ENCODE assay signal across 8 mouse cellular contexts in genomic region chr4:129585773-129586172, GRCm38 (mm10). TPM values are rescaled to one million over a fixed set of nuclear protein-coding genes. Genes with fewer than 3 reads are reported as not detected.
DNase-seq lines count a peak whose midpoint lies in the region; ATAC-seq and TF ChIP-seq lines count a peak whose summit lies in the region.

No protein-coding gene starts in this region.

- H3K4me1 ChIP-seq in forebrain, embryonic 11.5 days (replicated peaks; ENCODE audit: control insufficient read depth, insufficient read depth, low read length): no peaks in the 10 kb centered on the region; the same call in 1 of the 2 replicates
- H3K4me1 ChIP-seq in forebrain, embryonic 15.5 days: peaks cover 10% of the 10 kb centered on the region
- peaks cover 13% of the 10 kb centered on the region for H3K4me1 ChIP-seq in kidney, embryonic 16.5 days (ENCODE audit: insufficient read depth, low read length)
- H3K4me1 ChIP-seq in embryonic facial prominence, embryonic 15.5 days: peaks cover 8% of the 10 kb centered on the region; the same call in 1 of the 2 replicates
- H3K4me1 ChIP-seq in liver, embryonic 14.5 days (replicated peaks; ENCODE audit: control insufficient read depth in 2 of 2, insufficient read depth in 2 of 2, low read length in 1 of 2): peaks cover 15 to 36% of the 10 kb centered on the region in 2 experiments

- no peak overlapping the region for H3K27ac ChIP-seq in forebrain, embryonic 11.5 days (ENCODE audit: low read depth, low read length)
- no peak overlapping the region for H3K27ac ChIP-seq in forebrain, embryonic 15.5 days (replicated peaks)
- peak overlapping the region; percentile 84; the same call in 1 of the 2 replicates for H3K27ac ChIP-seq in kidney, embryonic 16.5 days (ENCODE audit: low read length)
- H3K27ac ChIP-seq in embryonic facial prominence, embryonic 15.5 days (replicated peaks): 0 out of 2 replicates have a peak overlapping the region, but pooled peaks have one; percentile 58
- H3K27ac ChIP-seq in liver, embryonic 14.5 days: peak overlapping the region; percentile 73

- 0 out of 2 replicates have a peak overlapping the region, but pooled peaks have one; percentile 41 for H3K4me3 ChIP-seq in forebrain, embryonic 11.5 days (ENCODE audit: low read depth, low read length)
- no peak overlapping the region for H3K4me3 ChIP-seq in forebrain, embryonic 15.5 days
- peak overlapping the region; percentile 59 for H3K4me3 ChIP-seq in kidney, embryonic 16.5 days (ENCODE audit: low read length)
- H3K4me3 ChIP-seq in embryonic facial prominence, embryonic 15.5 days (replicated peaks): peak overlapping the region; percentile 50; the same call in 1 of the 2 replicates
- H3K4me3 ChIP-seq in liver, embryonic 14.5 days (ENCODE audit: insufficient read depth in 1 of 2, low read depth in 2 of 2, low read length in 2 of 2): peak overlapping the region; percentile 57 to 62

- no peaks in the 10 kb centered on the region for H3K9me3 ChIP-seq in forebrain, embryonic 11.5 days (ENCODE audit: control insufficient read depth, low read length)
- no peaks in the 10 kb centered on the region for H3K9me3 ChIP-seq in forebrain, embryonic 15.5 days
- no peaks in the 10 kb centered on the region for H3K9me3 ChIP-seq in kidney, embryonic 16.5 days (ENCODE audit: low read length)
- no peaks in the 10 kb centered on the region for H3K9me3 ChIP-seq in embryonic facial prominence, embryonic 15.5 days (replicated peaks)
- no peaks in the 10 kb centered on the region for H3K9me3 ChIP-seq in liver, embryonic 14.5 days (ENCODE audit: control insufficient read depth, low read length)

- H3K36me3 ChIP-seq in forebrain, embryonic 11.5 days (ENCODE audit: control insufficient read depth, insufficient read depth, low read length): no peaks in the 10 kb centered on the region
- H3K36me3 ChIP-seq in forebrain, embryonic 15.5 days: peaks cover 9% of the 10 kb centered on the region
- peaks cover 7% of the 10 kb centered on the region for H3K36me3 ChIP-seq in kidney, embryonic 16.5 days (ENCODE audit: insufficient read depth, low read length)
- H3K36me3 ChIP-seq in embryonic facial prominence, embryonic 15.5 days: peaks cover 6% of the 10 kb centered on the region
- 0 out of 2 replicates have a peak, but pooled peaks cover under 1% of the 10 kb centered on the region for H3K36me3 ChIP-seq in liver, embryonic 14.5 days (replicated peaks; ENCODE audit: control insufficient read depth, insufficient read depth, low read depth)

- no peak for TF ChIP-seq EP300 in liver, embryonic 14.5 days (IDR thresholded peaks at IDR 0.05; ENCODE audit: low read depth)

- no peak for DNase-seq in forebrain, embryonic 11.5 days (ENCODE audit: low spot score)
- no peak for DNase-seq in kidney, postnatal 10 days
- no peak for DNase-seq in liver, embryonic 14.5 days (ENCODE audit: low read depth in 3 of 3, low spot score in 3 of 3)
- no peak for DNase-seq in cerebellum, postnatal 14 days
- no peak for DNase-seq in cerebellum, postnatal 10 days

- 79% methylated on average over 9 of the region's 9 CpGs for WGBS in forebrain, embryonic 11.5 days
- 83% methylated on average over 9 of the region's 9 CpGs for WGBS in forebrain, embryonic 15.5 days
- 63% methylated on average over 9 of the region's 9 CpGs for WGBS in kidney, embryonic 16.5 days
- 69% methylated on average over 9 of the region's 9 CpGs for WGBS in embryonic facial prominence, embryonic 15.5 days
- WGBS in liver, embryonic 14.5 days (ENCODE audit: insufficient replicate concordance): 26% methylated on average over 9 of the region's 9 CpGs

- H3K4me2 ChIP-seq in forebrain, embryonic 11.5 days (ENCODE audit: low read depth, low read length, severe bottlenecking): no peak overlapping the region
- no peak overlapping the region for H3K4me2 ChIP-seq in forebrain, embryonic 15.5 days (replicated peaks)
- peak overlapping the region; percentile 81 for H3K4me2 ChIP-seq in kidney, embryonic 16.5 days (replicated peaks; ENCODE audit: low read depth, low read length)
- H3K4me2 ChIP-seq in embryonic facial prominence, embryonic 15.5 days (replicated peaks): peak overlapping the region; percentile 72
- H3K4me2 ChIP-seq in liver, embryonic 14.5 days (ENCODE audit: low read depth): peak overlapping the region; percentile 79

- no peak for TF ChIP-seq CTCF in liver, embryonic 14.5 days (IDR thresholded peaks at IDR 0.05; ENCODE audit: low read depth)

- no peaks in the 10 kb centered on the region for H3K27me3 ChIP-seq in forebrain, embryonic 11.5 days (ENCODE audit: control insufficient read depth, insufficient read depth, low read length)
- 0 out of 2 replicates have a peak, but pooled peaks cover 2% of the 10 kb centered on the region for H3K27me3 ChIP-seq in forebrain, embryonic 15.5 days
- H3K27me3 ChIP-seq in kidney, embryonic 16.5 days (ENCODE audit: insufficient read depth, low read length): no peaks in the 10 kb centered on the region
- no peaks in the 10 kb centered on the region for H3K27me3 ChIP-seq in embryonic facial prominence, embryonic 15.5 days
- no peaks in the 10 kb centered on the region for H3K27me3 ChIP-seq in liver, embryonic 14.5 days (ENCODE audit: control insufficient read depth, insufficient read depth, low read length)

- no peak overlapping the region for H3K9ac ChIP-seq in forebrain, embryonic 11.5 days (ENCODE audit: low read length)
- H3K9ac ChIP-seq in forebrain, embryonic 15.5 days (replicated peaks): no peak overlapping the region
- peak overlapping the region; percentile 72 for H3K9ac ChIP-seq in kidney, embryonic 16.5 days (replicated peaks; ENCODE audit: low read length)
- H3K9ac ChIP-seq in embryonic facial prominence, embryonic 15.5 days: no peak overlapping the region
- H3K9ac ChIP-seq in liver, embryonic 14.5 days (replicated peaks): peak overlapping the region; percentile 69

- ATAC-seq in forebrain, embryonic 11.5 days (replicated peaks; ENCODE audit: low FRiP score): no peak
- no peak for ATAC-seq in forebrain, embryonic 15.5 days (replicated peaks)
- no peak for ATAC-seq in kidney, embryonic 16.5 days (ENCODE audit: low FRiP score, low TSS enrichment)
- no peak for ATAC-seq in embryonic facial prominence, embryonic 15.5 days (ENCODE audit: insufficient number of reproducible peaks, low FRiP score, low TSS enrichment, low read depth)
- ATAC-seq in liver, embryonic 14.5 days (ENCODE audit: insufficient read depth): peak; percentile 68

RNA-seq across cellular contexts. Expression of gene Fam167b, which starts 7.4 kb away (rescaled TPM):
- 0.71 and 1.1 TPM in 2 replicates for polyA plus RNA-seq in forebrain, embryonic 11.5 days (2014; fragmentation: Nextera tagmentation; extraction: Ambion mirVana)
- 0.25 and 0.41 TPM in 2 replicates for polyA plus RNA-seq in forebrain, embryonic 15.5 days (2015; fragmentation: Nextera tagmentation; extraction: Ambion mirVana)
- 35.9 and 37.8 TPM in 2 replicates for polyA plus RNA-seq in kidney, embryonic 16.5 days (2015; fragmentation: Nextera tagmentation; extraction: Ambion mirVana)
- polyA plus RNA-seq in embryonic facial prominence, embryonic 15.5 days (2015; fragmentation: Nextera tagmentation; extraction: Ambion mirVana): 6.7 and 7.5 TPM in 2 replicates
- 7.6 TPM in 2 replicates for polyA plus RNA-seq in liver, embryonic 14.5 days (2012; rRNA removed)
- polyA plus RNA-seq in liver, embryonic 14.5 days (2014; fragmentation: Nextera tagmentation; extraction: Ambion mirVana): 5.4 and 5.8 TPM in 2 replicates

RNA-seq across cellular contexts. Expression of gene Lck, which starts 12.3 kb away (rescaled TPM):
- polyA plus RNA-seq in forebrain, embryonic 11.5 days (2014; fragmentation: Nextera tagmentation; extraction: Ambion mirVana): 11.5 and 13.8 TPM in 2 replicates
- 7.6 and 9.2 TPM in 2 replicates for polyA plus RNA-seq in forebrain, embryonic 15.5 days (2015; fragmentation: Nextera tagmentation; extraction: Ambion mirVana)
- 10.8 and 13.0 TPM in 2 replicates for polyA plus RNA-seq in kidney, embryonic 16.5 days (2015; fragmentation: Nextera tagmentation; extraction: Ambion mirVana)
- polyA plus RNA-seq in embryonic facial prominence, embryonic 15.5 days (2015; fragmentation: Nextera tagmentation; extraction: Ambion mirVana): 5.5 and 6.8 TPM in 2 replicates
- polyA plus RNA-seq in liver, embryonic 14.5 days (2012; rRNA removed): 2.7 and 3.1 TPM in 2 replicates
- polyA plus RNA-seq in liver, embryonic 14.5 days (2014; fragmentation: Nextera tagmentation; extraction: Ambion mirVana): 3.9 TPM in 2 replicates

RNA-seq across cellular contexts. Expression of gene Eif3i, which starts 14.7 kb away (rescaled TPM):
- 251 and 272 TPM in 2 replicates for polyA plus RNA-seq in forebrain, embryonic 11.5 days (2014; fragmentation: Nextera tagmentation; extraction: Ambion mirVana)
- polyA plus RNA-seq in forebrain, embryonic 15.5 days (2015; fragmentation: Nextera tagmentation; extraction: Ambion mirVana): 223 and 225 TPM in 2 replicates
- polyA plus RNA-seq in kidney, embryonic 16.5 days (2015; fragmentation: Nextera tagmentation; extraction: Ambion mirVana): 296 and 307 TPM in 2 replicates
- polyA plus RNA-seq in embryonic facial prominence, embryonic 15.5 days (2015; fragmentation: Nextera tagmentation; extraction: Ambion mirVana): 270 and 284 TPM in 2 replicates
- 223 and 242 TPM in 2 replicates for polyA plus RNA-seq in liver, embryonic 14.5 days (2012; rRNA removed)
- polyA plus RNA-seq in liver, embryonic 14.5 days (2014; fragmentation: Nextera tagmentation; extraction: Ambion mirVana): 201 and 225 TPM in 2 replicates

RNA-seq across cellular contexts. Expression of gene Tmem234, which starts 14.7 kb away (rescaled TPM):
- polyA plus RNA-seq in forebrain, embryonic 11.5 days (2014; fragmentation: Nextera tagmentation; extraction: Ambion mirVana): 188 and 192 TPM in 2 replicates
- 160 and 165 TPM in 2 replicates for polyA plus RNA-seq in forebrain, embryonic 15.5 days (2015; fragmentation: Nextera tagmentation; extraction: Ambion mirVana)
- polyA plus RNA-seq in kidney, embryonic 16.5 days (2015; fragmentation: Nextera tagmentation; extraction: Ambion mirVana): 216 and 221 TPM in 2 replicates
- 197 and 210 TPM in 2 replicates for polyA plus RNA-seq in embryonic facial prominence, embryonic 15.5 days (2015; fragmentation: Nextera tagmentation; extraction: Ambion mirVana)
- 78.5 and 84.2 TPM in 2 replicates for polyA plus RNA-seq in liver, embryonic 14.5 days (2012; rRNA removed)
- polyA plus RNA-seq in liver, embryonic 14.5 days (2014; fragmentation: Nextera tagmentation; extraction: Ambion mirVana): 108 and 129 TPM in 2 replicates

RNA-seq across cellular contexts. Expression of gene Dcdc2b, which starts 28.3 kb away (rescaled TPM):
- 2.5 and 2.6 TPM in 2 replicates for polyA plus RNA-seq in forebrain, embryonic 11.5 days (2014; fragmentation: Nextera tagmentation; extraction: Ambion mirVana)
- polyA plus RNA-seq in forebrain, embryonic 15.5 days (2015; fragmentation: Nextera tagmentation; extraction: Ambion mirVana): 3.5 and 3.7 TPM in 2 replicates
- 2.6 and 3.2 TPM in 2 replicates for polyA plus RNA-seq in kidney, embryonic 16.5 days (2015; fragmentation: Nextera tagmentation; extraction: Ambion mirVana)
- polyA plus RNA-seq in embryonic facial prominence, embryonic 15.5 days (2015; fragmentation: Nextera tagmentation; extraction: Ambion mirVana): 3.4 and 3.7 TPM in 2 replicates
- polyA plus RNA-seq in liver, embryonic 14.5 days (2012; rRNA removed): 0.28 and 0.47 TPM in 2 replicates
- polyA plus RNA-seq in liver, embryonic 14.5 days (2014; fragmentation: Nextera tagmentation; extraction: Ambion mirVana): 0.19 and 0.61 TPM in 2 replicates

Comparison
In these comparisons a context has a peak if more than half of its experiments do, and no peak if none do; other contexts are left out.
1. H3K27ac ChIP-seq: peak in kidney, embryonic 16.5 days (single experiment), embryonic facial prominence, embryonic 15.5 days (single experiment) and liver, embryonic 14.5 days (single experiment); none in forebrain, embryonic 11.5 days (single experiment) and forebrain, embryonic 15.5 days (single experiment).
2. H3K4me2 ChIP-seq: peak in kidney, embryonic 16.5 days (single experiment), embryonic facial prominence, embryonic 15.5 days (single experiment) and liver, embryonic 14.5 days (single experiment); none in forebrain, embryonic 11.5 days (single experiment) and forebrain, embryonic 15.5 days (single experiment).
3. H3K9ac ChIP-seq: peak in kidney, embryonic 16.5 days (single experiment) and liver, embryonic 14.5 days (single experiment); none in forebrain, embryonic 11.5 days (single experiment), forebrain, embryonic 15.5 days (single experiment) and embryonic facial prominence, embryonic 15.5 days (single experiment).